Mouse (Mus musculus): Measurements from ENCODE around the gene Serpinb9. TPM values are rescaled to one million over a fixed set of nuclear protein-coding genes. Genes with fewer than 3 reads are reported as not detected.

Gene Serpinb9
- total RNA-seq, 2 experiments from 2014 or later, result 4.3 to 4.6 TPM

DNA sequence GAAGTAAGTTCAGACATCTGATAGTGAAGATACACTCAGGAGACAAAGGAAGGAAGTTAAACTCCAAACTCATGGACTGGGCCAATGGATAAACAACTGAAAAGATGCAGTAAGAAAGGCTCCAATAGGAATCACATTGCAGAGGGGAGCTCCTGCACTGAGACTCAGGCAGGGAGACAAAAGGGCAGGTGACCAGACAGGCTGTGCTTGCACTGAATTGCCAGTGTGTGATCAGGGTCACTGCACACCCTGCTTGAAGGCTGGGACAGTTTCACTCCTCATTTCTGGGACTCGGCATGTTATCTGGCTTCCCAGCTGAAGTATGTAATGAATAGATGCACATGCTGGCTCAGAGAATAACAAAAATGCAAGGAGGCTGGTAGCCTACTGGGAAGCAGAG is 60.0 kb downstream of the Serpinb9 start:
- intact Hi-C loops (cut with DNase I), result no loop called here
- no peak for DNase-seq (ENCODE audit: low spot score in 2 of 2)

Other genes with a start within 250 kb of the Serpinb9 start
- under 1 TPM; 0.15 to 0.18 TPM for gene Mylk4, start 219.3 kb upstream of the Serpinb9 start, total RNA-seq (2021)
- gene Wrnip1, start 201.2 kb upstream of the Serpinb9 start, total RNA-seq (2021), result 10 to 100 TPM; 58.2 to 64.2 TPM
- under 1 TPM in 1 of 2 experiments, not detected in 1; 0.99 TPM for gene D930007J09Rik, start 200.4 kb upstream of the Serpinb9 start, total RNA-seq (2021)
- gene Serpinb1a, start 152.1 kb upstream of the Serpinb9 start, total RNA-seq (2021), result 1 to 10 TPM; 2.2 to 4.4 TPM
- gene Serpinb1c, start 105.0 kb upstream of the Serpinb9 start, total RNA-seq (2021), result under 1 TPM in 1 of 2 experiments, not detected in 1; 0.43 TPM
- gene Serpinb6b, start 38.0 kb upstream of the Serpinb9 start, total RNA-seq (2021), result 1 to 10 TPM; 1.7 to 3.2 TPM
- not detected for gene Serpinb9b, start 24.2 kb downstream of the Serpinb9 start, total RNA-seq (2021)
- gene Serpinb1b, start 75.3 kb downstream of the Serpinb9 start, total RNA-seq (2021), result 1 to 10 TPM; 1.2 TPM
- gene Serpinb9c, start 156.5 kb downstream of the Serpinb9 start, total RNA-seq (2021), result not detected
- gene Serpinb9d, start 189.7 kb downstream of the Serpinb9 start, total RNA-seq (2021), result not detected
- not detected for gene Serpinb9e, start 246.4 kb downstream of the Serpinb9 start, total RNA-seq (2021)